Mouse (Mus musculus) liver, embryonic 11.5 days (tissue): ENCODE data around the gene Hoxa6. TPM values are rescaled to one million over a fixed set of nuclear protein-coding genes. Genes with fewer than 3 reads are reported as not detected.

ENCODE experiments used
- ATAC-seq: fragments of 200-750 bp; cut with Nextera tagmentation; replicated peaks from 2 replicates; pipeline ENCODE4 v1.8.0; 2017; ENCODE audit warnings: moderate number of reproducible peaks, mild to moderate bottlenecking, moderate TSS enrichment, moderate library complexity; ENCODE audit not compliant: low FRiP score
- DNase-seq: peaks from one replicate; pipeline ENCODE4 v3.0.0-alpha.2; 2017; ENCODE audit warnings: low spot score
- H3K27ac ChIP-seq: fragments of 300-500 bp; sonication (generic); 2 replicates; pipeline ENCODE4 v1.5.1; 2014; ENCODE audit warnings: mild to moderate bottlenecking, low read depth, low read length, control low read depth
- H3K27me3 ChIP-seq: fragments of 300-500 bp; sonication (generic); replicated peaks from 2 replicates; pipeline ENCODE4 v1.6.1; 2014; ENCODE audit warnings: low read length, mixed read lengths; ENCODE audit not compliant: control insufficient read depth, insufficient read depth
- H3K36me3 ChIP-seq: fragments of 300-500 bp; sonication (generic); 2 replicates; pipeline ENCODE4 v1.6.1; 2014; ENCODE audit warnings: mild to moderate bottlenecking, low read length, moderate library complexity, mixed read lengths; ENCODE audit not compliant: control insufficient read depth, insufficient read depth
- H3K4me1 ChIP-seq: fragments of 300-500 bp; sonication (generic); replicated peaks from 2 replicates; pipeline ENCODE4 v1.6.1; 2014; ENCODE audit warnings: low read length, mixed read lengths; ENCODE audit not compliant: control insufficient read depth, insufficient read depth
- H3K4me2 ChIP-seq: fragments of 300-500 bp; sonication (generic); 2 replicates; pipeline ENCODE4 v1.6.1; 2014; ENCODE audit warnings: mild to moderate bottlenecking, control low read depth, moderate library complexity
- H3K4me3 ChIP-seq: fragments of 300-500 bp; sonication (generic); 2 replicates; pipeline ENCODE4 v1.5.1; 2014; ENCODE audit warnings: low read depth, low read length, control low read depth
- H3K9ac ChIP-seq: fragments of 300-500 bp; sonication (generic); 2 replicates; pipeline ENCODE4 v1.6.1; 2014; ENCODE audit warnings: low read depth, low read length, control low read depth
- H3K9me3 ChIP-seq: fragments of 300-500 bp; sonication (generic); 2 replicates; pipeline ENCODE4 v1.6.1; 2016; ENCODE audit warnings: low read length, inconsistent platforms, mixed read lengths; ENCODE audit not compliant: control insufficient read depth
- WGBS: fragments of 180-500 bp; shearing (Covaris S2); extraction: QIAGEN DNeasy Blood & Tissue Kit; methylation state at CpG from one replicate; pipeline ENCODE4 v1.1.7; 2014; 5-methylcytosine and 5-hydroxymethylcytosine counted together
- polyA plus RNA-seq: library from polyadenylated mRNA; unstranded; fragments of >200 nt; fragmentation: Nextera tagmentation; extraction: Ambion mirVana; gene quantifications from 2 replicates; pipeline ENCODE4 v1.2.1, GENCODE M21; 2014

Gene Hoxa6
- polyA plus RNA-seq, 1 experiment from 2014 or later: 0.45 TPM

GRCm38 (mm10) chr6:52169499-52170165 is 38.9 kb downstream of the Hoxa6 start:
- Histone ChIP-seq H3K4me1 (peaks cover 17% of the 10 kb centered on the region), H3K27ac (peak overlapping the region; percentile 61), H3K9ac (peak overlapping the region; percentile 47; the same call in 1 of the 2 replicates), H3K36me3 (no peaks in the 10 kb centered on the region), H3K4me2 (peak overlapping the region; percentile 47), H3K4me3 (0 out of 2 replicates have a peak overlapping the region, but pooled peaks have one; percentile 2), H3K27me3 (peaks cover 97% of the 10 kb centered on the region), H3K9me3 (no peaks in the 10 kb centered on the region)
- ATAC-seq (no peak), DNase-seq (peak; percentile 42)
- WGBS: 16% methylated on average over 16 of the region's 16 CpGs

GRCm38 (mm10) chr6:52168191-52169055 is 40.1 kb downstream of the Hoxa6 start:
- Histone ChIP-seq H3K4me2 (peak overlapping the region; percentile 55), H3K4me1 (peaks cover 17% of the 10 kb centered on the region), H3K27ac (peak overlapping the region; percentile 73), H3K36me3 (no peaks in the 10 kb centered on the region), H3K27me3 (peaks cover 99% of the 10 kb centered on the region), H3K9me3 (no peaks in the 10 kb centered on the region), H3K9ac (peak overlapping the region; percentile 58), H3K4me3 (peak overlapping the region; percentile 32)
- no peak for ATAC-seq
- DNase-seq: peak; percentile 45
- 4% methylated on average over 42 of the region's 42 CpGs for WGBS

- peaks cover 99% of the 10 kb centered on the region for H3K27me3 ChIP-seq
- H3K27ac ChIP-seq: no peak overlapping the region; the same call in 1 of the 2 replicates
- H3K4me1 ChIP-seq: peaks cover 17% of the 10 kb centered on the region
- no peaks in the 10 kb centered on the region for H3K36me3 ChIP-seq
- ATAC-seq (no peak), DNase-seq (no peak)
- 13% methylated on average over 14 of the region's 14 CpGs for WGBS
- H3K9ac ChIP-seq: peak overlapping the region; percentile 15; the same call in 1 of the 2 replicates
- no peak overlapping the region; the same call in 1 of the 2 replicates for H3K4me3 ChIP-seq
- H3K9me3 ChIP-seq: no peaks in the 10 kb centered on the region
- peak overlapping the region; percentile 55 for H3K4me2 ChIP-seq
These were observed 40.8 kb downstream of the Hoxa6 start for GRCm38 (mm10) chr6:52167736-52168161.

GRCm38 (mm10) chr6:52167176-52167575 is 41.3 kb downstream of the Hoxa6 start:
- H3K27ac ChIP-seq: peak overlapping the region; percentile 78; the same call in 1 of the 2 replicates
- H3K4me1 ChIP-seq: peaks cover 14% of the 10 kb centered on the region
- H3K27me3 ChIP-seq: peaks cover 99% of the 10 kb centered on the region
- peak overlapping the region; percentile 55 for H3K4me2 ChIP-seq
- ATAC-seq (no peak), DNase-seq (no peak)
- H3K36me3 ChIP-seq: no peaks in the 10 kb centered on the region
- H3K9me3 ChIP-seq: no peaks in the 10 kb centered on the region
- H3K4me3 ChIP-seq: no peak overlapping the region
- no peak overlapping the region for H3K9ac ChIP-seq
- WGBS: 32% methylated on average over 1 of the region's 1 CpGs

- peak overlapping the region; percentile 55 for H3K4me2 ChIP-seq
- peak overlapping the region; percentile 78 for H3K27ac ChIP-seq
- DNase-seq: no peak
- peaks cover 99% of the 10 kb centered on the region for H3K27me3 ChIP-seq
- ATAC-seq: no peak
- H3K9ac ChIP-seq: no peak overlapping the region
- H3K9me3 ChIP-seq: no peaks in the 10 kb centered on the region
- WGBS: 12% methylated on average over 4 of the region's 4 CpGs
- peaks cover 12% of the 10 kb centered on the region for H3K4me1 ChIP-seq
- H3K36me3 ChIP-seq: no peaks in the 10 kb centered on the region
- H3K4me3 ChIP-seq: no peak overlapping the region
These were observed 42.0 kb downstream of the Hoxa6 start for GRCm38 (mm10) chr6:52166431-52167077.

GRCm38 (mm10) chr6:52165441-52166370 is 42.8 kb downstream of the Hoxa6 start:
- WGBS: 2% methylated on average over 28 of the region's 28 CpGs
- Histone ChIP-seq H3K9ac (peak overlapping the region; percentile 55), H3K27me3 (peaks cover 97% of the 10 kb centered on the region), H3K4me2 (peak overlapping the region; percentile 48), H3K36me3 (no peaks in the 10 kb centered on the region), H3K4me1 (peaks cover 12% of the 10 kb centered on the region), H3K9me3 (no peaks in the 10 kb centered on the region), H3K4me3 (peak overlapping the region; percentile 37), H3K27ac (peak overlapping the region; percentile 78)
- DNase-seq: peak; percentile 39
- ATAC-seq: no peak

GRCm38 (mm10) chr6:52164626-52165440 is 43.7 kb downstream of the Hoxa6 start, which contains the start of gene Hoxa2:
Gene Hoxa2 (minus strand): TSS chr6:52164831.
- Histone ChIP-seq H3K9me3 (no peaks in the 10 kb centered on the region), H3K27ac (peak within 1 kb of the TSS; percentile 86), H3K4me2 (peak within 1 kb of the TSS; percentile 48), H3K9ac (peak within 1 kb of the TSS; percentile 55), H3K36me3 (no peaks in the 10 kb centered on the region), H3K4me1 (peaks cover 6% of the 10 kb centered on the region), H3K27me3 (peaks cover 97% of the 10 kb centered on the region), H3K4me3 (peak within 1 kb of the TSS; percentile 41)
- DNase-seq: peak; percentile 63
- no peak for ATAC-seq
- WGBS: 2% methylated on average over 25 of the region's 25 CpGs
